Mouse (Mus musculus): Measurements from ENCODE around the gene Evi5l.

DNA sequence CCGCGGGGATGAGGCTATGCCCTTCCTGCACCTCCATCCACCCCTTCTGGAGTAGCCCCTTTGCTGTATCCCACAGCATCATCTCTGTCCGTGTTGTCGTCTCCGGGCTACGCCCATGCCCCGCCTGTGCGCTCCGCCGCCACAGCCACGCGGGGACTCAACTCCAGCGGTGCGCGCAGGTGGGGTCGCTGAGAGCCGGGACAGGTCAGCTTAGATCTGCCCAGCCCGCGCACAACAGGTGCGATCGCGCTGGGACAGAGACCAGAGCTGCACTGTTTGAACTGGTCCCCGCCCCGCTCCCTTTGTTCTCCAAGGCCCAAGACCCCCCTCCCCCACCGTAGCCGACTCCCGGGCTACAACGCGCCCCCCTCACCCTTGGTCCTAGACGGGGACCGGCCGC, 92.3 kb downstream of the Evi5l start:
- no peak for TF ChIP-seq POLR2A (IDR thresholded peaks at IDR 0.05; ENCODE audit: borderline replicate concordance, control insufficient read depth, low read depth, low read length)
- TF ChIP-seq CTCF (IDR thresholded peaks at IDR 0.05; ENCODE audit: control insufficient read depth, insufficient read depth, low read length), result no peak

Measured in bone marrow, adult 2 months (tissue).